Mouse (Mus musculus): Measurements from ENCODE around the gene Plcb4. TPM values are rescaled to one million over a fixed set of nuclear protein-coding genes. Genes with fewer than 3 reads are reported as not detected.
A peak's percentile ranks its signal among the peaks of the same experiment; 100 is the strongest.

Plcb4 gene
- polyA plus RNA-seq, 1 experiment from 2014 or later: 14.5 TPM

- DNase-seq (ENCODE audit: low spot score, missing footprints) (no peak), ATAC-seq (ENCODE audit: low FRiP score) (no peak)
- Histone ChIP-seq H3K9ac (ENCODE audit: low read length) (no peak overlapping the region), H3K4me2 (no peak overlapping the region), H3K27me3 (ENCODE audit: control insufficient read depth, insufficient read depth, low read length) (no peaks in the 10 kb centered on the region), H3K4me1 (ENCODE audit: control insufficient read depth, insufficient read depth, low read length) (no peaks in the 10 kb centered on the region), H3K36me3 (ENCODE audit: control insufficient read depth, insufficient read depth, low read length) (no peaks in the 10 kb centered on the region), H3K27ac (ENCODE audit: low read depth, low read length) (no peak overlapping the region), H3K9me3 (ENCODE audit: control insufficient read depth, low read length) (no peaks in the 10 kb centered on the region), H3K4me3 (ENCODE audit: low read depth, low read length) (no peak overlapping the region)
- WGBS: 89% methylated on average over 18 of the region's 18 CpGs
Observed at GRCm38 (mm10) chr2:135997361-135998150, 338.7 kb downstream of the Plcb4 start.

- DNase-seq (ENCODE audit: low spot score, missing footprints) (no peak), ATAC-seq (ENCODE audit: low FRiP score) (no peak)
- no peak overlapping the region for H3K4me3 ChIP-seq (ENCODE audit: low read depth, low read length)
- H3K27me3 ChIP-seq (ENCODE audit: control insufficient read depth, insufficient read depth, low read length): no peaks in the 10 kb centered on the region
- no peaks in the 10 kb centered on the region for H3K4me1 ChIP-seq (ENCODE audit: control insufficient read depth, insufficient read depth, low read length)
- no peaks in the 10 kb centered on the region for H3K9me3 ChIP-seq (ENCODE audit: control insufficient read depth, low read length)
- H3K36me3 ChIP-seq (ENCODE audit: control insufficient read depth, insufficient read depth, low read length): no peaks in the 10 kb centered on the region
- no peak overlapping the region for H3K9ac ChIP-seq (ENCODE audit: low read length)
- no peak overlapping the region for H3K4me2 ChIP-seq
- no peak overlapping the region for H3K27ac ChIP-seq (ENCODE audit: low read depth, low read length)
- WGBS: 91% methylated on average over 7 of the region's 7 CpGs
Observed at GRCm38 (mm10) chr2:135998886-135999285, 340.1 kb downstream of the Plcb4 start.

GRCm38 (mm10) chr2:135999361-135999760 is 340.6 kb downstream of the Plcb4 start:
- H3K27ac ChIP-seq (ENCODE audit: low read depth, low read length): no peak overlapping the region
- ATAC-seq (ENCODE audit: low FRiP score): peak; percentile 40
- H3K4me1 ChIP-seq (ENCODE audit: control insufficient read depth, insufficient read depth, low read length): no peaks in the 10 kb centered on the region
- no peaks in the 10 kb centered on the region for H3K27me3 ChIP-seq (ENCODE audit: control insufficient read depth, insufficient read depth, low read length)
- 71% methylated on average over 1 of the region's 1 CpGs for WGBS
- DNase-seq (ENCODE audit: low spot score, missing footprints): no peak
- no peaks in the 10 kb centered on the region for H3K9me3 ChIP-seq (ENCODE audit: control insufficient read depth, low read length)
- no peak overlapping the region for H3K4me2 ChIP-seq
- no peak overlapping the region for H3K9ac ChIP-seq (ENCODE audit: low read length)
- no peaks in the 10 kb centered on the region for H3K36me3 ChIP-seq (ENCODE audit: control insufficient read depth, insufficient read depth, low read length)
- no peak overlapping the region for H3K4me3 ChIP-seq (ENCODE audit: low read depth, low read length)

GRCm38 (mm10) chr2:136000933-136001332 is 342.1 kb downstream of the Plcb4 start:
- ATAC-seq (ENCODE audit: low FRiP score) (no peak), DNase-seq (ENCODE audit: low spot score, missing footprints) (no peak)
- no peak overlapping the region for H3K4me3 ChIP-seq (ENCODE audit: low read depth, low read length)
- H3K27ac ChIP-seq (ENCODE audit: low read depth, low read length): no peak overlapping the region
- WGBS: 78% methylated on average over 5 of the region's 5 CpGs
- no peaks in the 10 kb centered on the region for H3K9me3 ChIP-seq (ENCODE audit: control insufficient read depth, low read length)
- no peak overlapping the region for H3K4me2 ChIP-seq
- H3K36me3 ChIP-seq (ENCODE audit: control insufficient read depth, insufficient read depth, low read length): no peaks in the 10 kb centered on the region
- H3K9ac ChIP-seq (ENCODE audit: low read length): no peak overlapping the region
- H3K4me1 ChIP-seq (ENCODE audit: control insufficient read depth, insufficient read depth, low read length): no peaks in the 10 kb centered on the region
- no peaks in the 10 kb centered on the region for H3K27me3 ChIP-seq (ENCODE audit: control insufficient read depth, insufficient read depth, low read length)

GRCm38 (mm10) chr2:136002118-136002517 is 343.3 kb downstream of the Plcb4 start:
- peak; percentile 19; the same call in 1 of the 2 replicates for ATAC-seq (ENCODE audit: low FRiP score)
- no peaks in the 10 kb centered on the region for H3K4me1 ChIP-seq (ENCODE audit: control insufficient read depth, insufficient read depth, low read length)
- no peaks in the 10 kb centered on the region for H3K36me3 ChIP-seq (ENCODE audit: control insufficient read depth, insufficient read depth, low read length)
- no peak overlapping the region for H3K27ac ChIP-seq (ENCODE audit: low read depth, low read length)
- H3K27me3 ChIP-seq (ENCODE audit: control insufficient read depth, insufficient read depth, low read length): no peaks in the 10 kb centered on the region
- no peaks in the 10 kb centered on the region for H3K9me3 ChIP-seq (ENCODE audit: control insufficient read depth, low read length)
- H3K9ac ChIP-seq (ENCODE audit: low read length): no peak overlapping the region
- H3K4me2 ChIP-seq: no peak overlapping the region
- H3K4me3 ChIP-seq (ENCODE audit: low read depth, low read length): no peak overlapping the region
- DNase-seq (ENCODE audit: low spot score, missing footprints): no peak
- WGBS: 61% methylated on average over 7 of the region's 7 CpGs

GRCm38 (mm10) chr2:136003836-136004235 is 345.0 kb downstream of the Plcb4 start:
- 88% methylated on average over 1 of the region's 1 CpGs for WGBS
- no peaks in the 10 kb centered on the region for H3K36me3 ChIP-seq (ENCODE audit: control insufficient read depth, insufficient read depth, low read length)
- no peaks in the 10 kb centered on the region for H3K4me1 ChIP-seq (ENCODE audit: control insufficient read depth, insufficient read depth, low read length)
- ATAC-seq (ENCODE audit: low FRiP score): no peak
- no peak overlapping the region for H3K9ac ChIP-seq (ENCODE audit: low read length)
- H3K4me2 ChIP-seq: no peak overlapping the region
- no peaks in the 10 kb centered on the region for H3K9me3 ChIP-seq (ENCODE audit: control insufficient read depth, low read length)
- H3K27ac ChIP-seq (ENCODE audit: low read depth, low read length): no peak overlapping the region
- no peaks in the 10 kb centered on the region for H3K27me3 ChIP-seq (ENCODE audit: control insufficient read depth, insufficient read depth, low read length)
- no peak overlapping the region for H3K4me3 ChIP-seq (ENCODE audit: low read depth, low read length)
- DNase-seq (ENCODE audit: low spot score, missing footprints): no peak

- Histone ChIP-seq H3K27ac (ENCODE audit: low read depth, low read length) (no peak overlapping the region), H3K9me3 (ENCODE audit: control insufficient read depth, low read length) (no peaks in the 10 kb centered on the region), H3K4me3 (ENCODE audit: low read depth, low read length) (no peak overlapping the region), H3K36me3 (ENCODE audit: control insufficient read depth, insufficient read depth, low read length) (no peaks in the 10 kb centered on the region), H3K9ac (ENCODE audit: low read length) (no peak overlapping the region), H3K27me3 (ENCODE audit: control insufficient read depth, insufficient read depth, low read length) (no peaks in the 10 kb centered on the region), H3K4me1 (ENCODE audit: control insufficient read depth, insufficient read depth, low read length) (no peaks in the 10 kb centered on the region), H3K4me2 (no peak overlapping the region)
- no peak for ATAC-seq (ENCODE audit: low FRiP score)
- WGBS: 95% methylated on average over 5 of the region's 5 CpGs
- no peak for DNase-seq (ENCODE audit: low spot score, missing footprints)
Observed at GRCm38 (mm10) chr2:136006280-136006679, 347.5 kb downstream of the Plcb4 start.

GRCm38 (mm10) chr2:136012759-136013158 is 353.9 kb downstream of the Plcb4 start:
- no peak overlapping the region for H3K4me2 ChIP-seq
- H3K27ac ChIP-seq (ENCODE audit: low read depth, low read length): no peak overlapping the region
- no peak for DNase-seq (ENCODE audit: low spot score, missing footprints)
- no peaks in the 10 kb centered on the region for H3K36me3 ChIP-seq (ENCODE audit: control insufficient read depth, insufficient read depth, low read length)
- WGBS: 95% methylated on average over 9 of the region's 9 CpGs
- no peak overlapping the region for H3K9ac ChIP-seq (ENCODE audit: low read length)
- H3K4me1 ChIP-seq (ENCODE audit: control insufficient read depth, insufficient read depth, low read length): no peaks in the 10 kb centered on the region
- no peak overlapping the region for H3K4me3 ChIP-seq (ENCODE audit: low read depth, low read length)
- no peak for ATAC-seq (ENCODE audit: low FRiP score)
- H3K27me3 ChIP-seq (ENCODE audit: control insufficient read depth, insufficient read depth, low read length): no peaks in the 10 kb centered on the region
- no peaks in the 10 kb centered on the region for H3K9me3 ChIP-seq (ENCODE audit: control insufficient read depth, low read length)

- peaks cover 3% of the 10 kb centered on the region; the same call in 1 of the 2 replicates for H3K4me1 ChIP-seq (ENCODE audit: control insufficient read depth, insufficient read depth, low read length)
- no peaks in the 10 kb centered on the region for H3K36me3 ChIP-seq (ENCODE audit: control insufficient read depth, insufficient read depth, low read length)
- ATAC-seq (ENCODE audit: low FRiP score) (no peak), DNase-seq (ENCODE audit: low spot score, missing footprints) (no peak)
- no peaks in the 10 kb centered on the region for H3K27me3 ChIP-seq (ENCODE audit: control insufficient read depth, insufficient read depth, low read length)
- no peak overlapping the region for H3K4me3 ChIP-seq (ENCODE audit: low read depth, low read length)
- H3K4me2 ChIP-seq: no peak overlapping the region
- H3K9ac ChIP-seq (ENCODE audit: low read length): no peak overlapping the region
- H3K27ac ChIP-seq (ENCODE audit: low read depth, low read length): no peak overlapping the region
- 91% methylated on average over 4 of the region's 4 CpGs for WGBS
- H3K9me3 ChIP-seq (ENCODE audit: control insufficient read depth, low read length): no peaks in the 10 kb centered on the region
Observed at GRCm38 (mm10) chr2:136048464-136048863, 389.7 kb downstream of the Plcb4 start.

Measured in midbrain, embryonic 11.5 days (tissue).